Mouse (Mus musculus): ENCODE measurements around the gene Clcn2. TPM values are rescaled to one million over a fixed set of nuclear protein-coding genes. Genes with fewer than 3 reads are reported as not detected.
"Not testable (repeated sequence)": the region's sequence is repeated elsewhere in the genome, so short reads cannot be mapped to it uniquely, and the experiment has no call there.

The Clcn2 gene
- polyA plus RNA-seq, 1 experiment, result 8.5 TPM

GRCm38 (mm10) chr16:20671886-20672285, 45.7 kb downstream of the Clcn2 start:
- TF ChIP-seq POLR2A (IDR thresholded peaks at IDR 0.05; ENCODE audit: low read depth, low read length) (no peak), CTCF (IDR thresholded peaks at IDR 0.05; ENCODE audit: extremely low read depth, insufficient read depth, insufficient read length, insufficient replicate concordance) (no peak)
- H3K27ac ChIP-seq (ENCODE audit: insufficient read depth, low read length), result no peak overlapping the region
- peaks cover 8% of the 10 kb centered on the region; the same call in 1 of the 2 replicates for H3K4me1 ChIP-seq (ENCODE audit: control insufficient read depth, insufficient read depth, insufficient read length)
- 14% methylated on average over 6 of the region's 6 CpGs for WGBS
- no peak for DNase-seq (ENCODE audit: low read depth in 1 of 2, low spot score in 2 of 2)
- peaks cover 3% of the 10 kb centered on the region; the same call in 1 of the 2 replicates for H3K36me3 ChIP-seq (ENCODE audit: control insufficient read depth, insufficient read depth, low read length)
- H3K4me3 ChIP-seq (ENCODE audit: extremely low read depth, insufficient read depth, insufficient read length), result peak overlapping the region; percentile 16; the same call in 1 of the 2 replicates
- no peaks in the 10 kb centered on the region; the same call in 1 of the 2 replicates for H3K27me3 ChIP-seq (ENCODE audit: control insufficient read depth, insufficient read depth, low read length)

- no peak for DNase-seq (ENCODE audit: low read depth in 1 of 2, low spot score in 2 of 2)
- Histone ChIP-seq H3K27me3 (ENCODE audit: control insufficient read depth, insufficient read depth, low read length) (no peaks in the 10 kb centered on the region; the same call in 1 of the 2 replicates), H3K4me1 (ENCODE audit: control insufficient read depth, insufficient read depth, insufficient read length) (peaks cover 8% of the 10 kb centered on the region; the same call in 1 of the 2 replicates), H3K27ac (ENCODE audit: insufficient read depth, low read length) (no peak overlapping the region), H3K4me3 (ENCODE audit: extremely low read depth, insufficient read depth, insufficient read length) (no peak overlapping the region), H3K36me3 (ENCODE audit: control insufficient read depth, insufficient read depth, low read length) (no peaks in the 10 kb centered on the region; the same call in 1 of the 2 replicates)
- no peak for TF ChIP-seq CTCF (IDR thresholded peaks at IDR 0.05; ENCODE audit: extremely low read depth, insufficient read depth, insufficient read length, insufficient replicate concordance)
- TF ChIP-seq POLR2A (IDR thresholded peaks at IDR 0.05; ENCODE audit: low read depth, low read length), result no peak
- 94% methylated on average over 3 of the region's 3 CpGs for WGBS
These were observed 47.3 kb downstream of the Clcn2 start for GRCm38 (mm10) chr16:20670291-20670690.

GRCm38 (mm10) chr16:20668013-20668412, 49.5 kb downstream of the Clcn2 start, which contains the start of gene Eif4g1:
Gene Eif4g1, plus strand, starts transcription at chr16:20668313.
- H3K4me1 ChIP-seq (ENCODE audit: control insufficient read depth, insufficient read depth, insufficient read length); H3K4me3 ChIP-seq (ENCODE audit: extremely low read depth, insufficient read depth, insufficient read length): not testable (repeated sequence)

GRCm38 (mm10) chr16:20657661-20658060, 59.9 kb downstream of the Clcn2 start:
- TF ChIP-seq CTCF (IDR thresholded peaks at IDR 0.05; ENCODE audit: extremely low read depth, insufficient read depth, insufficient read length, insufficient replicate concordance) (no peak), POLR2A (IDR thresholded peaks at IDR 0.05; ENCODE audit: low read depth, low read length) (no peak)
- DNase-seq (ENCODE audit: low read depth in 1 of 2, low spot score in 2 of 2), result no peak
- WGBS, result 86% methylated on average over 4 of the region's 4 CpGs
- no peak overlapping the region for H3K27ac ChIP-seq (ENCODE audit: insufficient read depth, low read length)
- H3K4me1 ChIP-seq (ENCODE audit: control insufficient read depth, insufficient read depth, insufficient read length), result peaks cover 2% of the 10 kb centered on the region; the same call in 1 of the 2 replicates
- H3K4me3 ChIP-seq (ENCODE audit: extremely low read depth, insufficient read depth, insufficient read length), result no peak overlapping the region
- H3K27me3 ChIP-seq (ENCODE audit: control insufficient read depth, insufficient read depth, low read length), result no peaks in the 10 kb centered on the region
- H3K36me3 ChIP-seq (ENCODE audit: control insufficient read depth, insufficient read depth, low read length), result peaks cover 66% of the 10 kb centered on the region

More at GRCm38 (mm10) chr16:20668013-20668412, 49.5 kb downstream of the Clcn2 start, which contains the start of gene Eif4g1:
- DNase-seq (ENCODE audit: low read depth in 1 of 2, low spot score in 2 of 2); H3K36me3 ChIP-seq (ENCODE audit: control insufficient read depth, insufficient read depth, low read length); H3K27ac ChIP-seq (ENCODE audit: insufficient read depth, low read length); H3K27me3 ChIP-seq (ENCODE audit: control insufficient read depth, insufficient read depth, low read length): not testable (repeated sequence)
- 94% methylated on average over 5 of the region's 6 CpGs for WGBS

GRCm38 (mm10) chr16:20653315-20653714, 64.2 kb downstream of the Clcn2 start:
- no peaks in the 10 kb centered on the region for H3K27me3 ChIP-seq (ENCODE audit: control insufficient read depth, insufficient read depth, low read length)
- TF ChIP-seq CTCF (IDR thresholded peaks at IDR 0.05; ENCODE audit: extremely low read depth, insufficient read depth, insufficient read length, insufficient replicate concordance), result no peak
- TF ChIP-seq POLR2A (IDR thresholded peaks at IDR 0.05; ENCODE audit: low read depth, low read length), result no peak
- H3K27ac ChIP-seq (ENCODE audit: insufficient read depth, low read length), result no peak overlapping the region
- WGBS, result 59% methylated on average over 2 of the region's 2 CpGs
- DNase-seq (ENCODE audit: low read depth in 1 of 2, low spot score in 2 of 2), result no peak
- peaks cover 2% of the 10 kb centered on the region; the same call in 1 of the 2 replicates for H3K4me1 ChIP-seq (ENCODE audit: control insufficient read depth, insufficient read depth, insufficient read length)
- peaks cover 32% of the 10 kb centered on the region for H3K36me3 ChIP-seq (ENCODE audit: control insufficient read depth, insufficient read depth, low read length)
- H3K4me3 ChIP-seq (ENCODE audit: extremely low read depth, insufficient read depth, insufficient read length), result no peak overlapping the region

Other genes with a start within 250 kb of the Clcn2 start
- gene Eif2b5, start 218.9 kb downstream of the Clcn2 start, polyA plus RNA-seq (2012; rRNA removed), result 16.6 and 17.5 TPM in 2 replicates
- 25.0 and 30.8 TPM in 2 replicates for gene Dvl3, start 200.8 kb downstream of the Clcn2 start, polyA plus RNA-seq (2012; rRNA removed)
- 241 and 277 TPM in 2 replicates for gene Ap2m1, start 182.3 kb downstream of the Clcn2 start, polyA plus RNA-seq (2012; rRNA removed)
- 27.3 and 32.6 TPM in 2 replicates for gene Abcf3, start 169.2 kb downstream of the Clcn2 start, polyA plus RNA-seq (2012; rRNA removed)
- 0.07 TPM in 1 of 2 replicates, not detected in the other for gene Vwa5b2, start 128.3 kb downstream of the Clcn2 start, polyA plus RNA-seq (2012; rRNA removed)
- 9.2 and 10.8 TPM in 2 replicates for gene Eef1akmt4, start 106.2 kb downstream of the Clcn2 start, polyA plus RNA-seq (2012; rRNA removed)
- gene Gm49333, start 106.1 kb downstream of the Clcn2 start, polyA plus RNA-seq (2012; rRNA removed), result 0.02 TPM in 1 of 2 replicates, not detected in the other
- gene Alg3, start 106.0 kb downstream of the Clcn2 start, polyA plus RNA-seq (2012; rRNA removed), result 18.5 and 19.6 TPM in 2 replicates
- 1.3 and 1.4 TPM in 2 replicates for gene Camk2n2, start 96.5 kb downstream of the Clcn2 start, polyA plus RNA-seq (2012; rRNA removed)
- gene Ece2, start 87.9 kb downstream of the Clcn2 start, polyA plus RNA-seq (2012; rRNA removed), result 0.07 and 0.15 TPM in 2 replicates
- 41.8 and 42.7 TPM in 2 replicates for gene Psmd2, start 66.1 kb downstream of the Clcn2 start, polyA plus RNA-seq (2012; rRNA removed)
- gene Eif4g1, start 49.4 kb downstream of the Clcn2 start, polyA plus RNA-seq (2012; rRNA removed), result 257 and 351 TPM in 2 replicates
- 5.9 and 8.3 TPM in 2 replicates for gene Fam131a, start 24.5 kb downstream of the Clcn2 start, polyA plus RNA-seq (2012; rRNA removed)
- gene Polr2h, start 81 bp downstream of the Clcn2 start, polyA plus RNA-seq (2012; rRNA removed), result 8.5 and 10.0 TPM in 2 replicates
- gene Chrd, start 15.4 kb upstream of the Clcn2 start, polyA plus RNA-seq (2012; rRNA removed), result 0.63 and 1.6 TPM in 2 replicates
- gene Thpo, start 16.8 kb upstream of the Clcn2 start, polyA plus RNA-seq (2012; rRNA removed), result 0.09 and 0.19 TPM in 2 replicates

Data from spleen, adult 2 months (tissue).